Mouse (Mus musculus): ENCODE data around the gene Slc38a6. TPM values are rescaled to one million over a fixed set of nuclear protein-coding genes. Genes with fewer than 3 reads are reported as not detected.

The Slc38a6 gene
- total and polyA plus RNA-seq, 3 experiments = 3.1 to 6.1 TPM; not detected in 1

DNA sequence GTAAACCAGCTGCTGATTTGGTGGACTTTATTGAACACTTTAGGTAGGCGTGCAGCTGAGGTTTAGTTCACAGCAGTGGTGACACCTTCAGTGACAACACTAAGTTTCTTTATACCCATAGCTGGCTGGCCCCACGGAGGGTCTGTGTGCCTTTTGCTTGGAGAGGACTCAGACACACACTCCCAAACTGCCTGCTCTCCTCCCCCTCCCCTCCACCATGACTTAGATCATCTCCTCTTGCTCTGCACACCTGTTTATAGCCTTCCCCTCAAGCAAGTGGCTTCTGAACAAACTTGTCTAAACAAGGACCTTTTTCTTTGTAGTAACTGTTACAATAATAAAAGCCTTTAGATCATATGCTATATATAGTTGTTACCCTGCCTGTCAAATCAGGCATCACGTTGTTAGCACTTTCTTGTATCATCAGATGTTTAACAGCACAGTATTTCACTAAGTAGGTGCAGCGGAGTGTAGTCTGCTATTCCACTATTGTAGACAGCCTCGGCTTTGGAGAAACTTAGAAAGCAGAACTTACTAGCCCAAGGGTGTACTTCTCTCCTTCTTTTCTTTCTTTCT is 115.6 kb downstream of the Slc38a6 start:
- Histone ChIP-seq H3K36me3 (ENCODE audit: control insufficient read depth in 1 of 2, insufficient read depth in 2 of 2, low read length in 2 of 2) (peaks cover 0 to 3% of the 10 kb centered on the region in 2 experiments; a peak in 1 of 4 replicates), H3K27ac (ENCODE audit: control insufficient read depth, low read depth, low read length) (no peak overlapping the region), H3K9ac (ENCODE audit: control insufficient read depth, low read depth, low read length, poor library complexity, severe bottlenecking) (no peak overlapping the region), H3K4me3 (ENCODE audit: control insufficient read depth in 1 of 2, insufficient read depth in 1 of 2, low read depth in 2 of 2, low read length in 2 of 2) (no peak overlapping the region), H3K9me3 (replicated peaks; ENCODE audit: insufficient read depth, low read length) (no peaks in the 10 kb centered on the region), H3K4me1 (ENCODE audit: control insufficient read depth in 1 of 2, insufficient read depth in 2 of 2, low read length in 2 of 2) (peaks cover 2 to 4% of the 10 kb centered on the region in 2 experiments; a peak in 1 of 4 replicates), H3K79me2 (ENCODE audit: control insufficient read depth, insufficient read depth, low read length, poor library complexity) (no peaks in the 10 kb centered on the region), H3K27me3 (ENCODE audit: control insufficient read depth in 1 of 2, insufficient read depth in 2 of 2, low read length in 2 of 2) (no peaks in the 10 kb centered on the region)
- TF ChIP-seq MYB (IDR thresholded peaks at IDR 0.05; ENCODE audit: low read depth, low read length) (no peak), MAX (IDR thresholded peaks at IDR 0.05; ENCODE audit: low read length) (no peak), KAT2A (conservative IDR thresholded peaks at IDR 0.05; ENCODE audit: low read depth, low read length) (no peak), MXI1 (IDR thresholded peaks at IDR 0.05; ENCODE audit: low read depth, low read length) (no peak), RAD21 (IDR thresholded peaks at IDR 0.05; ENCODE audit: low read depth, low read length) (no peak), ZC3H11A (IDR thresholded peaks at IDR 0.05; ENCODE audit: low read depth, low read length) (no peak), CTCF (IDR thresholded peaks at IDR 0.05 in 2 of 3, conservative IDR thresholded peaks at IDR 0.05 in 1 of 3; ENCODE audit: control insufficient read depth in 1 of 3, insufficient read depth in 1 of 3, low read depth in 2 of 3, low read length in 3 of 3, poor library complexity in 1 of 3, severe bottlenecking in 1 of 3) (no peak), MAZ (IDR thresholded peaks at IDR 0.05; ENCODE audit: low read depth, low read length) (no peak), POLR2AphosphoS2 (IDR thresholded peaks at IDR 0.05; ENCODE audit: low read length) (no peak), POLR2AphosphoS5 (IDR thresholded peaks at IDR 0.05; ENCODE audit: borderline replicate concordance, low read depth, low read length) (no peak), NRF1 (IDR thresholded peaks at IDR 0.05; ENCODE audit: insufficient read depth, low read depth, low read length, poor library complexity, severe bottlenecking) (no peak)
- no peak for DNase-seq (ENCODE audit: low read depth, low spot score)

- DNase-seq (ENCODE audit: low read depth, low spot score) = no peak
- Histone ChIP-seq H3K79me2 (ENCODE audit: control insufficient read depth, insufficient read depth, low read length, poor library complexity) (no peaks in the 10 kb centered on the region), H3K4me3 (ENCODE audit: control insufficient read depth in 1 of 2, insufficient read depth in 1 of 2, low read depth in 2 of 2, low read length in 2 of 2) (no peak overlapping the region), H3K9me3 (replicated peaks; ENCODE audit: insufficient read depth, low read length) (no peaks in the 10 kb centered on the region), H3K27me3 (ENCODE audit: control insufficient read depth in 1 of 2, insufficient read depth in 2 of 2, low read length in 2 of 2) (no peaks in the 10 kb centered on the region), H3K9ac (ENCODE audit: control insufficient read depth, low read depth, low read length, poor library complexity, severe bottlenecking) (no peak overlapping the region), H3K27ac (ENCODE audit: control insufficient read depth, low read depth, low read length) (no peak overlapping the region), H3K36me3 (ENCODE audit: control insufficient read depth in 1 of 2, insufficient read depth in 2 of 2, low read length in 2 of 2) (peaks cover 0 to 3% of the 10 kb centered on the region in 2 experiments; a peak in 1 of 4 replicates), H3K4me1 (ENCODE audit: control insufficient read depth in 1 of 2, insufficient read depth in 2 of 2, low read length in 2 of 2) (peaks cover 2 to 4% of the 10 kb centered on the region in 2 experiments; a peak in 1 of 4 replicates)
- TF ChIP-seq BHLHE40 (IDR thresholded peaks at IDR 0.05; ENCODE audit: borderline replicate concordance, low read depth, low read length) = no peak
- no peak for TF ChIP-seq MAZ (IDR thresholded peaks at IDR 0.05; ENCODE audit: low read depth, low read length)
- TF ChIP-seq USF1 (IDR thresholded peaks at IDR 0.05; ENCODE audit: low read depth, low read length) = no peak
- no peak for TF ChIP-seq MXI1 (IDR thresholded peaks at IDR 0.05; ENCODE audit: low read depth, low read length)
- TF ChIP-seq HCFC1 (IDR thresholded peaks at IDR 0.05; ENCODE audit: low read depth, low read length) = no peak
- no peak for TF ChIP-seq CHD2 (IDR thresholded peaks at IDR 0.05; ENCODE audit: low read length)
- TF ChIP-seq ZMIZ1 (IDR thresholded peaks at IDR 0.05; ENCODE audit: low read depth, low read length) = no peak
- TF ChIP-seq MYB (IDR thresholded peaks at IDR 0.05; ENCODE audit: low read depth, low read length) = no peak
- TF ChIP-seq GABPA (IDR thresholded peaks at IDR 0.05; ENCODE audit: low read depth, low read length) = no peak
Observed at GRCm38 (mm10) chr12:73402851-73403665, 116.5 kb downstream of the Slc38a6 start.

Other genes with a start within 250 kb of the Slc38a6 start
- not detected in 2 replicates for gene Six1, start 232.9 kb upstream of the Slc38a6 start, total RNA-seq (2012; rRNA removed)
- gene Six1, start 232.9 kb upstream of the Slc38a6 start, polyA plus RNA-seq (2012; ENCODE audit: insufficient read depth in 1 of 2, insufficient read length in 2 of 2, low read depth in 1 of 2, low replicate concordance in 2 of 2, missing spikeins in 1 of 2) = not detected
- gene Six4, start 173.3 kb upstream of the Slc38a6 start, total RNA-seq (2012; rRNA removed) = not detected in 2 replicates
- gene Six4, start 173.3 kb upstream of the Slc38a6 start, polyA plus RNA-seq (2012; ENCODE audit: insufficient read depth in 1 of 2, insufficient read length in 2 of 2, low read depth in 1 of 2, low replicate concordance in 2 of 2, missing spikeins in 1 of 2) = not detected
- 29.4 and 31.4 TPM in 2 replicates for gene Mnat1, start 163.1 kb upstream of the Slc38a6 start, total RNA-seq (2012; rRNA removed)
- gene Mnat1, start 163.1 kb upstream of the Slc38a6 start, polyA plus RNA-seq (2012; ENCODE audit: insufficient read depth in 1 of 2, insufficient read length in 2 of 2, low read depth in 1 of 2, low replicate concordance in 2 of 2, missing spikeins in 1 of 2) = 10 to 100 TPM in 1 of 2 experiments, not detected in 1; 36.9 TPM
- gene Trmt5, start 69 bp upstream of the Slc38a6 start, total RNA-seq (2012; rRNA removed) = 20.8 and 28.1 TPM in 2 replicates
- 10 to 100 TPM in 1 of 2 experiments, not detected in 1; 24.0 TPM for gene Trmt5, start 69 bp upstream of the Slc38a6 start, polyA plus RNA-seq (2012; ENCODE audit: insufficient read depth in 1 of 2, insufficient read length in 2 of 2, low read depth in 1 of 2, low replicate concordance in 2 of 2, missing spikeins in 1 of 2)